Mouse (Mus musculus): ENCODE results near the gene Rac1. TPM values are rescaled to one million over a fixed set of nuclear protein-coding genes. Genes with fewer than 3 reads are reported as not detected.

The Rac1 gene
- polyA plus RNA-seq, 1 experiment from 2014 or later, result 463 TPM

GRCm38 (mm10) chr5:143517436-143517835 lies 10.4 kb downstream of the Rac1 start:
- Histone ChIP-seq H3K4me2 (ENCODE audit: low read length) (no peak overlapping the region), H3K4me1 (ENCODE audit: control insufficient read depth, insufficient read depth, low read length) (no peaks in the 10 kb centered on the region), H3K9ac (replicated peaks; ENCODE audit: low read length) (no peak overlapping the region), H3K27me3 (ENCODE audit: control insufficient read depth, insufficient read depth, low read length) (no peaks in the 10 kb centered on the region), H3K9me3 (ENCODE audit: control insufficient read depth, low read length) (no peaks in the 10 kb centered on the region), H3K36me3 (ENCODE audit: control insufficient read depth, insufficient read depth, low read length) (peaks cover 42% of the 10 kb centered on the region), H3K4me3 (replicated peaks; ENCODE audit: low read depth, low read length) (no peak overlapping the region), H3K27ac (replicated peaks; ENCODE audit: low read depth, low read length) (no peak overlapping the region)
- DNase-seq, result no peak
- ATAC-seq (ENCODE audit: low FRiP score, low TSS enrichment), result no peak
- 87% methylated on average over 6 of the region's 6 CpGs for WGBS

- ATAC-seq (ENCODE audit: low FRiP score, low TSS enrichment) (no peak), DNase-seq (no peak)
- H3K9me3 ChIP-seq (ENCODE audit: control insufficient read depth, low read length), result no peaks in the 10 kb centered on the region
- H3K27ac ChIP-seq (replicated peaks; ENCODE audit: low read depth, low read length), result no peak overlapping the region
- no peak overlapping the region for H3K9ac ChIP-seq (replicated peaks; ENCODE audit: low read length)
- WGBS, result 93% methylated on average over 11 of the region's 11 CpGs
- H3K4me1 ChIP-seq (ENCODE audit: control insufficient read depth, insufficient read depth, low read length), result no peaks in the 10 kb centered on the region
- H3K4me3 ChIP-seq (replicated peaks; ENCODE audit: low read depth, low read length), result no peak overlapping the region
- peaks cover 46% of the 10 kb centered on the region for H3K36me3 ChIP-seq (ENCODE audit: control insufficient read depth, insufficient read depth, low read length)
- no peaks in the 10 kb centered on the region for H3K27me3 ChIP-seq (ENCODE audit: control insufficient read depth, insufficient read depth, low read length)
- H3K4me2 ChIP-seq (ENCODE audit: low read length), result no peak overlapping the region
Observed at GRCm38 (mm10) chr5:143517005-143517404, 10.8 kb downstream of the Rac1 start.

- ATAC-seq (ENCODE audit: low FRiP score, low TSS enrichment), result no peak
- Histone ChIP-seq H3K4me3 (replicated peaks; ENCODE audit: low read depth, low read length) (no peak overlapping the region), H3K9me3 (ENCODE audit: control insufficient read depth, low read length) (no peaks in the 10 kb centered on the region), H3K4me2 (ENCODE audit: low read length) (no peak overlapping the region), H3K27ac (replicated peaks; ENCODE audit: low read depth, low read length) (no peak overlapping the region), H3K36me3 (ENCODE audit: control insufficient read depth, insufficient read depth, low read length) (peaks cover 53% of the 10 kb centered on the region), H3K27me3 (ENCODE audit: control insufficient read depth, insufficient read depth, low read length) (no peaks in the 10 kb centered on the region), H3K9ac (replicated peaks; ENCODE audit: low read length) (no peak overlapping the region), H3K4me1 (ENCODE audit: control insufficient read depth, insufficient read depth, low read length) (no peaks in the 10 kb centered on the region)
- no peak for DNase-seq
- 96% methylated on average over 5 of the region's 5 CpGs for WGBS
Observed at GRCm38 (mm10) chr5:143514878-143515277, 13.0 kb downstream of the Rac1 start.

- no peaks in the 10 kb centered on the region for H3K9me3 ChIP-seq (ENCODE audit: control insufficient read depth, low read length)
- peaks cover 62% of the 10 kb centered on the region for H3K36me3 ChIP-seq (ENCODE audit: control insufficient read depth, insufficient read depth, low read length)
- no peak for ATAC-seq (ENCODE audit: low FRiP score, low TSS enrichment)
- H3K27ac ChIP-seq (replicated peaks; ENCODE audit: low read depth, low read length), result no peak overlapping the region
- H3K27me3 ChIP-seq (ENCODE audit: control insufficient read depth, insufficient read depth, low read length), result no peaks in the 10 kb centered on the region
- 95% methylated on average over 4 of the region's 4 CpGs for WGBS
- DNase-seq, result no peak
- no peak overlapping the region for H3K4me2 ChIP-seq (ENCODE audit: low read length)
- no peaks in the 10 kb centered on the region for H3K4me1 ChIP-seq (ENCODE audit: control insufficient read depth, insufficient read depth, low read length)
- H3K9ac ChIP-seq (replicated peaks; ENCODE audit: low read length), result no peak overlapping the region
- H3K4me3 ChIP-seq (replicated peaks; ENCODE audit: low read depth, low read length), result no peak overlapping the region
Observed at GRCm38 (mm10) chr5:143512305-143512704, 15.5 kb downstream of the Rac1 start.

- Histone ChIP-seq H3K4me1 (ENCODE audit: control insufficient read depth, insufficient read depth, low read length) (no peaks in the 10 kb centered on the region), H3K27me3 (ENCODE audit: control insufficient read depth, insufficient read depth, low read length) (no peaks in the 10 kb centered on the region), H3K27ac (replicated peaks; ENCODE audit: low read depth, low read length) (no peak overlapping the region), H3K4me2 (ENCODE audit: low read length) (no peak overlapping the region), H3K36me3 (ENCODE audit: control insufficient read depth, insufficient read depth, low read length) (peaks cover 63% of the 10 kb centered on the region), H3K9me3 (ENCODE audit: control insufficient read depth, low read length) (no peaks in the 10 kb centered on the region), H3K9ac (replicated peaks; ENCODE audit: low read length) (no peak overlapping the region), H3K4me3 (replicated peaks; ENCODE audit: low read depth, low read length) (no peak overlapping the region)
- ATAC-seq (ENCODE audit: low FRiP score, low TSS enrichment) (no peak), DNase-seq (no peak)
- 93% methylated on average over 4 of the region's 4 CpGs for WGBS
Observed at GRCm38 (mm10) chr5:143511577-143511976, 16.3 kb downstream of the Rac1 start.

GRCm38 (mm10) chr5:143509737-143510136 lies 18.1 kb downstream of the Rac1 start:
- no peak overlapping the region for H3K4me3 ChIP-seq (replicated peaks; ENCODE audit: low read depth, low read length)
- no peak for DNase-seq
- H3K9ac ChIP-seq (replicated peaks; ENCODE audit: low read length), result no peak overlapping the region
- 87% methylated on average over 11 of the region's 11 CpGs for WGBS
- peaks cover 59% of the 10 kb centered on the region for H3K36me3 ChIP-seq (ENCODE audit: control insufficient read depth, insufficient read depth, low read length)
- H3K27ac ChIP-seq (replicated peaks; ENCODE audit: low read depth, low read length), result no peak overlapping the region
- no peak for ATAC-seq (ENCODE audit: low FRiP score, low TSS enrichment)
- H3K4me2 ChIP-seq (ENCODE audit: low read length), result no peak overlapping the region
- no peaks in the 10 kb centered on the region for H3K27me3 ChIP-seq (ENCODE audit: control insufficient read depth, insufficient read depth, low read length)
- no peaks in the 10 kb centered on the region for H3K4me1 ChIP-seq (ENCODE audit: control insufficient read depth, insufficient read depth, low read length)
- H3K9me3 ChIP-seq (ENCODE audit: control insufficient read depth, low read length), result no peaks in the 10 kb centered on the region

GRCm38 (mm10) chr5:143509294-143509693 lies 18.5 kb downstream of the Rac1 start:
- no peak for ATAC-seq (ENCODE audit: low FRiP score, low TSS enrichment)
- Histone ChIP-seq H3K27me3 (ENCODE audit: control insufficient read depth, insufficient read depth, low read length) (no peaks in the 10 kb centered on the region), H3K9me3 (ENCODE audit: control insufficient read depth, low read length) (no peaks in the 10 kb centered on the region), H3K4me3 (replicated peaks; ENCODE audit: low read depth, low read length) (no peak overlapping the region), H3K9ac (replicated peaks; ENCODE audit: low read length) (no peak overlapping the region), H3K4me1 (ENCODE audit: control insufficient read depth, insufficient read depth, low read length) (no peaks in the 10 kb centered on the region), H3K27ac (replicated peaks; ENCODE audit: low read depth, low read length) (no peak overlapping the region), H3K36me3 (ENCODE audit: control insufficient read depth, insufficient read depth, low read length) (peaks cover 59% of the 10 kb centered on the region), H3K4me2 (ENCODE audit: low read length) (no peak overlapping the region)
- 87% methylated on average over 9 of the region's 9 CpGs for WGBS
- no peak for DNase-seq

- H3K27me3 ChIP-seq (ENCODE audit: control insufficient read depth, insufficient read depth, low read length), result no peaks in the 10 kb centered on the region
- H3K9ac ChIP-seq (replicated peaks; ENCODE audit: low read length), result no peak overlapping the region
- no peaks in the 10 kb centered on the region for H3K9me3 ChIP-seq (ENCODE audit: control insufficient read depth, low read length)
- WGBS, result 85% methylated on average over 7 of the region's 7 CpGs
- no peaks in the 10 kb centered on the region for H3K4me1 ChIP-seq (ENCODE audit: control insufficient read depth, insufficient read depth, low read length)
- peaks cover 66% of the 10 kb centered on the region for H3K36me3 ChIP-seq (ENCODE audit: control insufficient read depth, insufficient read depth, low read length)
- H3K4me2 ChIP-seq (ENCODE audit: low read length), result no peak overlapping the region
- ATAC-seq (ENCODE audit: low FRiP score, low TSS enrichment) (no peak), DNase-seq (no peak)
- no peak overlapping the region for H3K27ac ChIP-seq (replicated peaks; ENCODE audit: low read depth, low read length)
- H3K4me3 ChIP-seq (replicated peaks; ENCODE audit: low read depth, low read length), result no peak overlapping the region
Observed at GRCm38 (mm10) chr5:143505545-143505944, 22.3 kb downstream of the Rac1 start.

GRCm38 (mm10) chr5:143505056-143505455 lies 22.8 kb downstream of the Rac1 start:
- peaks cover 66% of the 10 kb centered on the region for H3K36me3 ChIP-seq (ENCODE audit: control insufficient read depth, insufficient read depth, low read length)
- no peak overlapping the region for H3K9ac ChIP-seq (replicated peaks; ENCODE audit: low read length)

More at GRCm38 (mm10) chr5:143505056-143505455, 22.8 kb downstream of the Rac1 start:
- H3K4me2 ChIP-seq (ENCODE audit: low read length), result no peak overlapping the region
- 91% methylated on average over 8 of the region's 8 CpGs for WGBS
- H3K27ac ChIP-seq (replicated peaks; ENCODE audit: low read depth, low read length), result no peak overlapping the region
- no peaks in the 10 kb centered on the region for H3K4me1 ChIP-seq (ENCODE audit: control insufficient read depth, insufficient read depth, low read length)
- no peaks in the 10 kb centered on the region for H3K9me3 ChIP-seq (ENCODE audit: control insufficient read depth, low read length)
- no peaks in the 10 kb centered on the region for H3K27me3 ChIP-seq (ENCODE audit: control insufficient read depth, insufficient read depth, low read length)
- ATAC-seq (ENCODE audit: low FRiP score, low TSS enrichment), result no peak
- no peak overlapping the region for H3K4me3 ChIP-seq (replicated peaks; ENCODE audit: low read depth, low read length)
- no peak for DNase-seq

Measured in midbrain, embryonic 14.5 days (tissue).